Mouse (Mus musculus) heart, postnatal 10 days (tissue): ENCODE results near the gene Cachd1. TPM values are rescaled to one million over a fixed set of nuclear protein-coding genes. Genes with fewer than 3 reads are reported as not detected.

ENCODE experiments used
- DNase-seq, 2 experiments: peaks; one replicate each; pipeline ENCODE4 v3.0.0; 2021
- intact Hi-C: fragments of 180-260 bp; cut with DNase I; formaldehyde crosslinking; loops from one replicate; pipeline ENCODE4 v1.15.1; 2025
- total RNA-seq, 2 experiments: library from RNA; stranded (reverse); gene quantifications; 2 replicates each; pipeline ENCODE4 v1.2.3; 2021

Gene Cachd1
- 1 to 10 TPM; 5.5 to 8.5 TPM for total RNA-seq

GRCm38 (mm10) chr4:100776043-100776870, at the start of gene Cachd1:
Gene Cachd1, plus strand, starts transcription at chr4:100776675.
- peak; percentile 75 to 82 for DNase-seq
- intact Hi-C loops: loop anchor here (2.0 to 5.0 kb wide), 3 partner anchors 106 to 213 kb away; no protein-coding TSS in a partner anchor

DNA sequence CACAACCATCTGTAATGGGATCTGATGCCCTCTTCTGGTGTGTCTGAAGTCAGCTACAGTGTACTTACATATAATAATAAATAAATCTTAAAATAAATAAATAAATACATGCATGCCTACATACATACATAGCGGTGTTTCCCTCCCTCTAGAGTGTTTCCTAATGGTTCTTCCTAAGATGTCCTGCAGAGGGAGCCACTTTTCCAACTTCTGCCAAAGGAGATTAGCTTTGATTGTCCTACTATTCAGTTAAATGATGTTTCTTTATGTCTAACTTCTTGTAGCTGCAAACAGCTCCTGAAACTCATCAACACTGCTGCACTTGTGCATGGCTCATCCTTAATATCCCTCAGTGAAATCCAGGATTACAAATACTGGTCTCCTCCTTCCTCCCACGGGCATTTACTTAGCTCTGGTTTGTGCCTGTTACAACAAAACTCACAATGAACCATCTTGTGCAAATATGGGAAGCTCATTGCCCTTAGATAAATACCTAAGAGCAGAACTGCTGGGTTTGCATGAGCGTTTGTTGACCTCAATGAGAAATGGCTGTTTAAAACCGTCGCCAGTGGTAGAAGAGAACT, 47.5 kb upstream of the Cachd1 start:
- DNase-seq: peak; percentile 22 to 51
- intact Hi-C loops: loop anchor here (1.0 kb wide), 1 partner anchor 259 kb away; no protein-coding TSS in a partner anchor

DNA sequence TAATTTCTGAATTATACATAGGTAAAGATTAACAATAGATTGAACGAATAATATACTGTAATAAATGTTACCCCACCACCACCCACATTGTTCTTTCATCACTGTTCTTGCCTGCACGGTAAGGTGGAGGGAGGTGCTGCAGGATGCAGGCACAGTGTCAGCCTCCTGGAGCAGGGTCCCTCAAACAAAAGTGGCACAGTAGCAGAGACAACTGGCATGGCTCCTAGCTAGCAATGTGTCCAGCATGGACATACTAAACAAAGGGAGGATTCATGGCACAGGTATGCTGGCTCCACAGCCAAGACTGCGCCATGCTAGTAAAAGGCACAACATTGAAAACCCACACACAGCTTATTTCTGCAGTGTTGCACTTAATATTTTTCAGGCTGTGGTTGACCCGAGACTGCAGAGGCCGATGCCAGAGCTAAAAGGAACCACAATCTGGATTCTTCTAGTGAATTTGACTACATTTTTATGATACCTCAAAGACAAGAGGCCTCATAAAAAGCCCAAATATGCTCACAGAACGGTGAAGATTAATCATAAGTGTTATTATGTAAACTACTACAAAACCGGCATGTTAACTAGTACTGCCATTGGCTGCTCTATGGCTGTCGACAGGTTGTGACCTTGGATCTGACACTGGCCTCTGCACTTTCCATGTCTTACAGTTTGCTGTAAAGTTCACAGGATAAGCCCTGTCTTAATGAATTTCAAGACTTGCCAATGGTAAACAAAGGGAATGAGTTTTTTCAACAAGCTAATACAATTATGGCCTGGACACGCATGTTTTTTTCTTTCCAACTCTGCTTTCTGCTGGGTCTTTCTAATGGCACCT, 41.2 kb upstream of the Cachd1 start:
- intact Hi-C loops: no loop called here
- no peak for DNase-seq

DNA sequence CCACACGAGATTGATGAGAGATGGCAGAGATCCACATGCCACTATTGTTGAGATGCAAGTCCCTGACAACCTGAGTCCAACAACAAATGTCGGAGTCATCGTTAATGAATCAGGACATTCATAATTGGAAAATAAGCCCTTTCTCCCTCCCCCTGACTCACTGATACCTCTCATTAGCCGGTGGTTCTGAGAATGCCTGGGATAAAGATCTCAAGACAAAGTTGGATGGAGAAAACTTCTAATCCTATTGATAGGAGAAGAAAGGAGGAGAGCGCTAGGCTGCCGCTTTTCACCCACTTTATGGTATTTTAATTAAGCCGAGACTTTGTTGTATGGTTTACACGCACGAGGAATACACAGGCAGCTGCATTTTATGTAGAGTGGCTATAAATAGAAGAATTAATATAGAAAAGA, 40.5 kb upstream of the Cachd1 start:
- intact Hi-C loops: no loop called here
- no peak for DNase-seq

GRCm38 (mm10) chr4:100743615-100744014, 32.9 kb upstream of the Cachd1 start:
- intact Hi-C loops: no loop called here
- no peak for DNase-seq

- DNase-seq: no peak
- intact Hi-C loops: no loop called here
These were observed 24.2 kb upstream of the Cachd1 start for GRCm38 (mm10) chr4:100752278-100752677.

DNA sequence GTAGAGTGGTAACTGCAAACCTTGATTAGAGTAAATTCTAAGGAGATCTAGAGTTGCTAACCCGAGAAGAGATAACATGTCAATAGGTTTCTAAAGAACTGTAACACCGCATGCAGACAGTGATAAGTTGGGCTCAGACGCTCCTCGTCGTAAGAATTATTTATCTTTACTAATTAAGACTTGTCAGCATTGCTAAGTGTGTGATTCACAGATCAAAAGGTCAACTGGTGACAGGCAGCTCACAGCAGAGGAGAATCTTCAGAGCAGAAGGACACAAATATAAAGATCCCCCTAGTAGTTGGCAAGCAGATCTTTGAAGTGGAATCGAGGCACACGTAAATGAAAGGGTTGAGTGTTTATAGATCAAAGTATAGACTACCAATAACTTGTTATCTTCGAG, 20.8 kb upstream of the Cachd1 start:
- no peak for DNase-seq

GRCm38 (mm10) chr4:100756499-100756898, 20.0 kb upstream of the Cachd1 start:
- no peak for DNase-seq
- intact Hi-C loops: no loop called here

More for the DNA sequence above, 20.8 kb upstream of the Cachd1 start:
- intact Hi-C loops: no loop called here

DNA sequence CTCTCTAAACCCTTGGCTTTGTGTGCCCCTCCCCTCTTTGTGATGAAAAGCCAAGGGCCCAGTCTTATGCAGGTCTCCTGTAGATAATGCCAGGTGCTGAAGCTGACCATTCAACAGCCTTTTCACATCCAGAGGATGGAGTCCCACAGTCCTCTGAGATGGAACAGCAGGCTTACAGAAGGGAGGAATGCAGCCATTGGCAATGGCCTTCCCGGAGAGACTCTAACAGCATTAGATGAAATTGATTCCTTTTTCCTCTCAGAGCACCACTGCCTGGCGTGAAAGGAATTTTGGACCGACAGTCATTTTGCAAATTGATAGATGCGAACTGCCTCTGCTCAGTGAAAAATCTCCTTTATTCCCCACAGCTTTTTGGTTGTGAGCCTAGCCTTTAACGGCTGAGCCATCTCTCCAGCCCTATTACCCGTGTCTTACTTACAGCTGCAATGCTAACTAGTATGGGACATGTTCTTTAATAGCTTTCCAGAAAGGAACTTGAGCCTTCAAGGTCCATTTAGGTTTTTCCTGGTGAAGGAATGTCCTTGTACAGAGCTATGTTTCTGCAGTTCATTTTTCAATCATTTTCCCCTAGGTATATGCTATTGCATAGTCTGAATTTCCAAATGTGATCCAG, 18.1 kb upstream of the Cachd1 start:
- no peak for DNase-seq
- intact Hi-C loops: no loop called here

DNA sequence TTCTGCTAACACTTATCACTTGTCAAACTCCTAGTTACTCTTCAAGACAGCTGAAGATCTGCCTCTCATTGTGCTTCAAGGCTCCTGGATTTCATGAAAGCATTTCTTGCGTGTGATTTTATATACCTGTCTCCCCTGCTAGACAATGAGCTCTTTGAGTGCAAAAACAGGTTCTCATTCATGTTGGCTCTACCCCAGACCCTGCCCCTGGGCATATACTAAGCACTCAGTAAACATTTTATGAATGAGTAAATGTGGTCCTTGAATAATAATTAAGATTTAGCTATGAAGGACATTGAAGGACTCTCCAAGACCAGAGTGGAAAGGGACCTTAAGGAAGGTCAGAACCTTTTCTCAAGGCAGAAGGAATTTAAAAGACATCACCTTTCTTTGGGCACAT, 16.9 kb upstream of the Cachd1 start:
- intact Hi-C loops: no loop called here

DNA sequence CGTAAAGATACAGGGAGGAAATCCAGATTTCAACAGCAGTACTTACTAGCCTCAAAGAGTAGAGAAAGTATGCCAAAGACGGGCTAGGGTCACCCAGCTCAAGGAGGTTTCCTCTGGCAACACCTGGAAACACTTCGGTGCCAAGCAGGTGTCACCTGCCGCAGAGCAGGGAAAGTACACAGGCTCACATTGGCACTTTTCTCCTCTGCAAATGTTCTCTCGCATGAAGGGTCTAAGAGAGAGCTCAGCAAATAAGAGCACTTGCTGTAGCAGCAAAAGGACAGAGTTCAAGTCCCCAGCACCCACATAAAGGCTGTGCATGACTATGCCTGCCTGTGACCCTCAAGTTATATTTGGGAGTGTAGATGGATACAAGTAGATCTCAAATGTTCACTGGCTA, 16.1 kb upstream of the Cachd1 start:
- intact Hi-C loops: no loop called here
- DNase-seq: no peak

More for the DNA sequence above, 16.9 kb upstream of the Cachd1 start:
- no peak for DNase-seq

DNA sequence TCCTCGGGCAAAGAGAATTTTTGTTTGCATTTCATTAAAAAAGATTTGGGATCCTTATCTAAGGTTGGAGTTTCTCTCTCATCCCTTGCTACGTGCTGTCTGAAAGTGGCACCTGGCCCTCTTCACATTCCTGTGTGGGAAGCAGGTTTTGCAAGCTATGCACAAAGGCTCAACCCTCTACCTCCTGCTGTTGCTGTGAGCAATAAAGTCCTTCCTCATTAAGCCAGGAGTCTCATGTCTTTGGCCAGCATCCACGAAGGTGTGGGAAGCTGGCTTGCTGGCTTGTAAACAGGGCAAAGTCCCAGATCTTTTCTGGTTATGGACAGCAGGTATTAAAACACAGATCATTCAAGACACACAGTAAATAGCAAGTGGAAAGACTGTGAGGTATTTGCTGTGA, 7.9 kb upstream of the Cachd1 start:
- intact Hi-C loops: no loop called here
- no peak for DNase-seq

- DNase-seq: peak in 1 of 2 experiments; percentile 70
- intact Hi-C loops: loop anchor here (2.0 to 5.0 kb wide), 3 partner anchors 105 to 212 kb away; no protein-coding TSS in a partner anchor
These were observed 448 bp downstream of the Cachd1 start for GRCm38 (mm10) chr4:100776871-100777375.

GRCm38 (mm10) chr4:100777376-100778041, 1.0 kb downstream of the Cachd1 start:
- intact Hi-C loops: loop anchor here (2.0 to 5.0 kb wide), 3 partner anchors 105 to 211 kb away; no protein-coding TSS in a partner anchor

GRCm38 (mm10) chr4:100778082-100778481, 1.6 kb downstream of the Cachd1 start:
- intact Hi-C loops: loop anchor here (5.0 kb wide), 2 partner anchors 104 to 191 kb away; no protein-coding TSS in a partner anchor

More at GRCm38 (mm10) chr4:100777376-100778041, 1.0 kb downstream of the Cachd1 start:
- peak; percentile 38 to 64 for DNase-seq

DNA sequence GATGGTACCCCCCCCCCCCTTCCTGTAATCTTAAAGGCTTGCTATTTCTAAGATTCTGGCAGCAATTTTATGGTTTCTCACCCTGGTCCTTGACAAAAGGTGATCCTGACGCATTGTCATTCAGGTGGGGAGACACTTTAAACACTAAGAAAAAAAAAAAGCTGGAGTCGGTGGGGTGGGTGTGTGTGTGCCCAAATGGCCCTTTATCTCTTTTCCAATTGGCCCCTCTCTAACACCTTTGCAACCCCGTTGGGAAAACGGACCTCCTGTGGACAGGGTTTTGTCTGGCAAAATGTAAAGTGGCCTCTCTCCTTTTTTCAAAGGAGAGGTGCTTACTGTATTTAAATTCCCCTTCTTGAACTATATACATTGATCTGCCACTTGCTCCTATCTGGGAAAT, 2.5 kb downstream of the Cachd1 start:
- no peak for DNase-seq
- intact Hi-C loops: loop anchor here (5.0 kb wide), 2 partner anchors 103 to 192 kb away; no protein-coding TSS in a partner anchor

More at GRCm38 (mm10) chr4:100778082-100778481, 1.6 kb downstream of the Cachd1 start:
- peak in 1 of 2 experiments; percentile 11 for DNase-seq

- intact Hi-C loops: loop anchor here (5.0 to 10.0 kb wide), 3 partner anchors 103 to 515 kb away; no protein-coding TSS in a partner anchor
- DNase-seq: no peak
These were observed 3.2 kb downstream of the Cachd1 start for GRCm38 (mm10) chr4:100779695-100780094.

- DNase-seq: no peak
- intact Hi-C loops: loop anchor here (10.0 kb wide), 1 partner anchor 514 kb away; no protein-coding TSS in a partner anchor
These were observed 4.4 kb downstream of the Cachd1 start for GRCm38 (mm10) chr4:100780911-100781310.

DNA sequence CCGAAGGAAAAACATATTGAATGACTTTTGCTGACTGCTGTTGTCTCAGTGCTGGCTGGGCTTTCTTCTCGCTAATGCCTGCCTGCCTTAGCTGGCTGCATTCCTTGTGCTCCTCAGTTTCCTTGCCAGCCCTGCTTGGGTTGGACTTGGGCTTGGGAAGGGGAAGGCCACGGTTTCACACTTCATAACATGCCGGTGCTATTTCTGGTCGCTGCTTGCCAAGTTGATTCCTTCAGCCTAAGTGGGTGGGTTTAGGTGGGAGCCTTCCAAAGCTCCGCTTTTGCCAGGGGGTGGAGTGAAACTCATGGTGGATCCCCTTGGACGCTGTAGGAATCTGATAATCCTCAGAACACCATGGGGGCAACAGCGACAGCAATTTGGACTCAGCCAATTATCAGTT, 5.9 kb downstream of the Cachd1 start:
- intact Hi-C loops: loop anchor here (10.0 kb wide), 1 partner anchor 512 kb away; no protein-coding TSS in a partner anchor

More for the DNA sequence above, 5.9 kb downstream of the Cachd1 start:
- peak; percentile 16 to 18 for DNase-seq
